Mouse (Mus musculus): ENCODE data around the gene Nkx2-3. TPM values are rescaled to one million over a fixed set of nuclear protein-coding genes. Genes with fewer than 3 reads are reported as not detected.

Nkx2-3 gene
- polyA plus RNA-seq, 1 experiment from 2014 or later: 2.7 TPM

GRCm38 (mm10) chr19:43583192-43583591 lies 28.9 kb upstream of the Nkx2-3 start:
- ATAC-seq (replicated peaks; ENCODE audit: insufficient number of reproducible peaks, low FRiP score, low TSS enrichment, low read depth): no peak
- H3K27me3 ChIP-seq (ENCODE audit: control insufficient read depth, insufficient read depth, low read length): peaks cover 46% of the 10 kb centered on the region
- WGBS: 4% methylated on average over 4 of the region's 4 CpGs

DNA sequence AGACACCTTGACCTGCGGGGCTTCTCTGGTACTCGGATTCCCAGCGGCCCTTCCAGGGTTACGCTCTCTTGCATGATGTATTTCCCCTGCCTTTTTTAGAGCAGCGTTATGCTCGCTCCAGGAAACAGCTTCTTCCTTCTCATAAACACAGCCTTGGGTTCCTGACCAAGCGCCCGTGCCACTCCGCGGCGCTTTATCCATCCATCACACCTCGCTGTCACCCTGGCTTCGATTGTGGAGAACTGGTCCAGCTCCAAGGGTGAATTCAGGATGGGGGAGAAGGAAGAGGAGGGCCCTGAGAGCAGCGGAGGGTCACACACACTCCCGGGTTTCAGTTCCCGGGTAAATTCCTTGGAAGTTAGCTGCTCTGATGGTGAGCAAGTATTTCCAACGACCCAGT lies 28.5 kb upstream of the Nkx2-3 start:
- DNase-seq (ENCODE audit: low spot score): no peak

More at GRCm38 (mm10) chr19:43583192-43583591, 28.9 kb upstream of the Nkx2-3 start:
- Histone ChIP-seq H3K4me2 (ENCODE audit: low read depth, low read length) (no peak overlapping the region), H3K36me3 (replicated peaks; ENCODE audit: control insufficient read depth, insufficient read depth, low read depth, low read length) (no peaks in the 10 kb centered on the region), H3K9ac (replicated peaks; ENCODE audit: low read length) (no peak overlapping the region), H3K4me3 (ENCODE audit: low read depth, low read length) (no peak overlapping the region), H3K9me3 (replicated peaks; ENCODE audit: control insufficient read depth, low read length) (no peaks in the 10 kb centered on the region), H3K4me1 (ENCODE audit: control insufficient read depth, insufficient read depth, low read length) (no peaks in the 10 kb centered on the region), H3K27ac (replicated peaks; ENCODE audit: low read depth, low read length) (no peak overlapping the region)
- no peak for DNase-seq (ENCODE audit: low spot score)

GRCm38 (mm10) chr19:43584788-43585187 lies 27.3 kb upstream of the Nkx2-3 start:
- H3K9me3 ChIP-seq (replicated peaks; ENCODE audit: control insufficient read depth, low read length): no peaks in the 10 kb centered on the region
- peak; percentile 54 for DNase-seq (ENCODE audit: low spot score)
- ATAC-seq (replicated peaks; ENCODE audit: insufficient number of reproducible peaks, low FRiP score, low TSS enrichment, low read depth): no peak
- 3% methylated on average over 13 of the region's 13 CpGs for WGBS
- H3K27ac ChIP-seq (replicated peaks; ENCODE audit: low read depth, low read length): no peak overlapping the region
- H3K4me2 ChIP-seq (ENCODE audit: low read depth, low read length): no peak overlapping the region; the same call in 1 of the 2 replicates
- H3K4me3 ChIP-seq (ENCODE audit: low read depth, low read length): no peak overlapping the region
- no peak overlapping the region for H3K9ac ChIP-seq (replicated peaks; ENCODE audit: low read length)
- H3K36me3 ChIP-seq (replicated peaks; ENCODE audit: control insufficient read depth, insufficient read depth, low read depth, low read length): no peaks in the 10 kb centered on the region
- no peaks in the 10 kb centered on the region for H3K4me1 ChIP-seq (ENCODE audit: control insufficient read depth, insufficient read depth, low read length)
- peaks cover 42% of the 10 kb centered on the region for H3K27me3 ChIP-seq (ENCODE audit: control insufficient read depth, insufficient read depth, low read length)

More for the DNA sequence above, 28.5 kb upstream of the Nkx2-3 start:
- WGBS: 3% methylated on average over 17 of the region's 17 CpGs
- H3K9me3 ChIP-seq (replicated peaks; ENCODE audit: control insufficient read depth, low read length): no peaks in the 10 kb centered on the region
- H3K4me3 ChIP-seq (ENCODE audit: low read depth, low read length): no peak overlapping the region
- H3K4me2 ChIP-seq (ENCODE audit: low read depth, low read length): no peak overlapping the region
- H3K36me3 ChIP-seq (replicated peaks; ENCODE audit: control insufficient read depth, insufficient read depth, low read depth, low read length): no peaks in the 10 kb centered on the region
- no peak overlapping the region for H3K27ac ChIP-seq (replicated peaks; ENCODE audit: low read depth, low read length)
- H3K9ac ChIP-seq (replicated peaks; ENCODE audit: low read length): no peak overlapping the region
- no peaks in the 10 kb centered on the region for H3K4me1 ChIP-seq (ENCODE audit: control insufficient read depth, insufficient read depth, low read length)
- no peak for ATAC-seq (replicated peaks; ENCODE audit: insufficient number of reproducible peaks, low FRiP score, low TSS enrichment, low read depth)
- H3K27me3 ChIP-seq (ENCODE audit: control insufficient read depth, insufficient read depth, low read length): peaks cover 46% of the 10 kb centered on the region

DNA sequence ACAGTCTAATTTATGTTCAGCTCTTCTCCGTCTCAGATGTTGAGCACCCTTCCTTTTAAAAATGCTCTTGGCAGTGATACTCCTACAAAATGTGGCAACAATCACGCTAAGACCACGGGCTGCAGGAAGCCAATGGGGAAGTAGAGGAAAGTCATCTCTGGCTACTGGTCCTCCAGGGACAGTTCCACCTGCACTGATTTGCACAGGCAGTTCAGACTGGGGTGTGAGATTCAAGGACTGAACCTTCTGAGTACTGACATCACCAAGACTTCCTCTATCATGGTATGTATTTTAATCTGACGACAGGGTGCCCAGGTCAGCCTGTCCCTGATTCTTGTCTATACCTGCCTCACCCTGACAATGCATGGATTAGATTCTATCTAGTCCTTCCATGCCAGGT lies 20.1 kb upstream of the Nkx2-3 start:
- Histone ChIP-seq H3K36me3 (replicated peaks; ENCODE audit: control insufficient read depth, insufficient read depth, low read depth, low read length) (no peaks in the 10 kb centered on the region), H3K4me2 (ENCODE audit: low read depth, low read length) (no peak overlapping the region), H3K9ac (replicated peaks; ENCODE audit: low read length) (no peak overlapping the region), H3K27ac (replicated peaks; ENCODE audit: low read depth, low read length) (no peak overlapping the region), H3K4me1 (ENCODE audit: control insufficient read depth, insufficient read depth, low read length) (no peaks in the 10 kb centered on the region), H3K27me3 (ENCODE audit: control insufficient read depth, insufficient read depth, low read length) (peaks cover 38% of the 10 kb centered on the region), H3K4me3 (ENCODE audit: low read depth, low read length) (no peak overlapping the region), H3K9me3 (replicated peaks; ENCODE audit: control insufficient read depth, low read length) (no peaks in the 10 kb centered on the region)
- 59% methylated on average over 4 of the region's 4 CpGs for WGBS
- ATAC-seq (replicated peaks; ENCODE audit: insufficient number of reproducible peaks, low FRiP score, low TSS enrichment, low read depth): no peak
- no peak for DNase-seq (ENCODE audit: low spot score)

DNA sequence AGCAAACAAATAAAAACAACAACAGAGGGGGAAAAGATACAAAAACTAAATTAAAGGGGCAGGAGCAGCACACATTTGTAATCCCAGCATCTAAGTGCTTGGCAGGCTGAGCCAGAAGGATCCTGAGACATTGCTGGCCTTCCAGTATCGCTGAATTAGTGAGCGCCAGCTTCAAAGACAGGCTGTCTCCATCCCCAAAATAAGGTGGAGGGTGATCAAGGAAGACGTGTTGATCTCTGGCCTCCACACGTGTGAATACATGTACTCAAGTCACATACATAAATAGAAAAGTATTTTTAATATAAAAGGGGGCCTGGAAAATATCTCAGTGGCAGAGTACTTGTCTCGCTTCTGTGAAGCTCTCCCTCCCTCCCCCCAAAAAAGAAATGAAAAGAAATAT lies 15.1 kb upstream of the Nkx2-3 start:
- no peak overlapping the region for H3K27ac ChIP-seq (replicated peaks; ENCODE audit: low read depth, low read length)
- DNase-seq (ENCODE audit: low spot score) (no peak), ATAC-seq (replicated peaks; ENCODE audit: insufficient number of reproducible peaks, low FRiP score, low TSS enrichment, low read depth) (no peak)
- H3K9ac ChIP-seq (replicated peaks; ENCODE audit: low read length): no peak overlapping the region
- H3K9me3 ChIP-seq (replicated peaks; ENCODE audit: control insufficient read depth, low read length): no peaks in the 10 kb centered on the region
- WGBS: 5% methylated on average over 5 of the region's 5 CpGs
- H3K4me2 ChIP-seq (ENCODE audit: low read depth, low read length): no peak overlapping the region
- no peaks in the 10 kb centered on the region for H3K4me1 ChIP-seq (ENCODE audit: control insufficient read depth, insufficient read depth, low read length)
- no peaks in the 10 kb centered on the region for H3K36me3 ChIP-seq (replicated peaks; ENCODE audit: control insufficient read depth, insufficient read depth, low read depth, low read length)
- no peak overlapping the region for H3K4me3 ChIP-seq (ENCODE audit: low read depth, low read length)
- H3K27me3 ChIP-seq (ENCODE audit: control insufficient read depth, insufficient read depth, low read length): peaks cover 79% of the 10 kb centered on the region

- H3K4me3 ChIP-seq (ENCODE audit: low read depth, low read length): no peak overlapping the region
- H3K4me2 ChIP-seq (ENCODE audit: low read depth, low read length): no peak overlapping the region
- WGBS: 2% methylated on average over 25 of the region's 25 CpGs
- H3K9ac ChIP-seq (replicated peaks; ENCODE audit: low read length): no peak overlapping the region
- no peaks in the 10 kb centered on the region for H3K36me3 ChIP-seq (replicated peaks; ENCODE audit: control insufficient read depth, insufficient read depth, low read depth, low read length)
- H3K9me3 ChIP-seq (replicated peaks; ENCODE audit: control insufficient read depth, low read length): no peaks in the 10 kb centered on the region
- H3K27ac ChIP-seq (replicated peaks; ENCODE audit: low read depth, low read length): no peak overlapping the region
- DNase-seq (ENCODE audit: low spot score): no peak
- H3K4me1 ChIP-seq (ENCODE audit: control insufficient read depth, insufficient read depth, low read length): no peaks in the 10 kb centered on the region
- peaks cover 88% of the 10 kb centered on the region for H3K27me3 ChIP-seq (ENCODE audit: control insufficient read depth, insufficient read depth, low read length)
- no peak for ATAC-seq (replicated peaks; ENCODE audit: insufficient number of reproducible peaks, low FRiP score, low TSS enrichment, low read depth)
Measured at GRCm38 (mm10) chr19:43598741-43599660, 13.1 kb upstream of the Nkx2-3 start.

- Histone ChIP-seq H3K4me2 (ENCODE audit: low read depth, low read length) (no peak overlapping the region), H3K36me3 (replicated peaks; ENCODE audit: control insufficient read depth, insufficient read depth, low read depth, low read length) (no peaks in the 10 kb centered on the region), H3K9ac (replicated peaks; ENCODE audit: low read length) (no peak overlapping the region), H3K4me3 (ENCODE audit: low read depth, low read length) (no peak overlapping the region), H3K9me3 (replicated peaks; ENCODE audit: control insufficient read depth, low read length) (no peaks in the 10 kb centered on the region), H3K4me1 (ENCODE audit: control insufficient read depth, insufficient read depth, low read length) (no peaks in the 10 kb centered on the region), H3K27me3 (ENCODE audit: control insufficient read depth, insufficient read depth, low read length) (peaks cover 91% of the 10 kb centered on the region), H3K27ac (replicated peaks; ENCODE audit: low read depth, low read length) (no peak overlapping the region)
- DNase-seq (ENCODE audit: low spot score) (no peak), ATAC-seq (replicated peaks; ENCODE audit: insufficient number of reproducible peaks, low FRiP score, low TSS enrichment, low read depth) (no peak)
- under 1% methylated on average over 27 of the region's 27 CpGs for WGBS
Measured at GRCm38 (mm10) chr19:43599776-43600544, 12.2 kb upstream of the Nkx2-3 start.
